Mouse (Mus musculus): ENCODE data around the gene Hmcn1. TPM values are rescaled to one million over a fixed set of nuclear protein-coding genes. Genes with fewer than 3 reads are reported as not detected.

The Hmcn1 gene
- polyA plus RNA-seq, 1 experiment: 1.6 TPM

- H3K27me3 ChIP-seq (ENCODE audit: control insufficient read depth, insufficient read depth, low read length, poor library complexity, severe bottlenecking): no peaks in the 10 kb centered on the region
- no peak overlapping the region for H3K9ac ChIP-seq (ENCODE audit: low read depth, poor library complexity, severe bottlenecking)
- H3K27ac ChIP-seq (ENCODE audit: insufficient read depth, low read length): no peak overlapping the region
- no peaks in the 10 kb centered on the region for H3K36me3 ChIP-seq (ENCODE audit: control insufficient read depth, insufficient read depth, low read length, poor library complexity, severe bottlenecking)
- H3K4me1 ChIP-seq (ENCODE audit: control insufficient read depth, insufficient read depth, low read length): no peaks in the 10 kb centered on the region
- no peaks in the 10 kb centered on the region for H3K9me3 ChIP-seq (replicated peaks; ENCODE audit: control insufficient read depth, insufficient read depth, low read length, poor library complexity, severe bottlenecking)
- H3K4me3 ChIP-seq (ENCODE audit: low read depth, low read length): no peak overlapping the region
- TF ChIP-seq POLR2A (IDR thresholded peaks at IDR 0.05; ENCODE audit: insufficient read depth, low read length) (no peak), CTCF (IDR thresholded peaks at IDR 0.05; ENCODE audit: low read depth, low read length) (no peak), EP300 (IDR thresholded peaks at IDR 0.05; ENCODE audit: insufficient read depth, low read depth, low read length) (no peak)
These were observed 44.3 kb downstream of the Hmcn1 start for GRCm38 (mm10) chr1:150948911-150949310.

DNA sequence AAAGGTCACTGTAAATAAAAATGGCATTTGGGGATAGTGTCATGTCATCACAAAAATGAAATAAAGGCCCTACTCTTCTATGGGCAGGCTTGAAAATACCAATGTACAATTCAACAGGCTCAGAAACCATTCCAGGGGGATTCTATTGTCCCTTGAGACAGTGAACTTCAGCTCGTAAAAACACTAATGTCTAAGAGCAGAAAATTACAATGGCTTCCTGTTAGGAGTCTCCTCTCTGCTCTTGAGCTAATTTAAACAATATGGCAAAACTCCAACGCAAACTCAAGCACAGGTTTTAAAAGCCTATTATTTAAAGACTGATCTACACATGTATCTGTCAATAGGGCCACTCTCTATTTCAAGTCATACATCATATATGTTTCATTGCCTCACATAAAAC is 49.6 kb downstream of the Hmcn1 start:
- H3K4me1 ChIP-seq (ENCODE audit: control insufficient read depth, insufficient read depth, low read length): no peaks in the 10 kb centered on the region
- H3K27ac ChIP-seq (ENCODE audit: insufficient read depth, low read length): no peak overlapping the region
- H3K9me3 ChIP-seq (replicated peaks; ENCODE audit: control insufficient read depth, insufficient read depth, low read length, poor library complexity, severe bottlenecking): no peaks in the 10 kb centered on the region
- no peaks in the 10 kb centered on the region for H3K27me3 ChIP-seq (ENCODE audit: control insufficient read depth, insufficient read depth, low read length, poor library complexity, severe bottlenecking)
- H3K36me3 ChIP-seq (ENCODE audit: control insufficient read depth, insufficient read depth, low read length, poor library complexity, severe bottlenecking): no peaks in the 10 kb centered on the region
- H3K9ac ChIP-seq (ENCODE audit: low read depth, poor library complexity, severe bottlenecking): no peak overlapping the region
- no peak overlapping the region for H3K4me3 ChIP-seq (ENCODE audit: low read depth, low read length)
- TF ChIP-seq CTCF (IDR thresholded peaks at IDR 0.05; ENCODE audit: low read depth, low read length) (no peak), POLR2A (IDR thresholded peaks at IDR 0.05; ENCODE audit: insufficient read depth, low read length) (no peak), EP300 (IDR thresholded peaks at IDR 0.05; ENCODE audit: insufficient read depth, low read depth, low read length) (no peak)

GRCm38 (mm10) chr1:150942143-150942542 is 51.1 kb downstream of the Hmcn1 start:
- H3K4me1 ChIP-seq (ENCODE audit: control insufficient read depth, insufficient read depth, low read length): no peaks in the 10 kb centered on the region
- no peaks in the 10 kb centered on the region for H3K36me3 ChIP-seq (ENCODE audit: control insufficient read depth, insufficient read depth, low read length, poor library complexity, severe bottlenecking)
- H3K9me3 ChIP-seq (replicated peaks; ENCODE audit: control insufficient read depth, insufficient read depth, low read length, poor library complexity, severe bottlenecking): no peaks in the 10 kb centered on the region
- TF ChIP-seq POLR2A (IDR thresholded peaks at IDR 0.05; ENCODE audit: insufficient read depth, low read length) (no peak), EP300 (IDR thresholded peaks at IDR 0.05; ENCODE audit: insufficient read depth, low read depth, low read length) (no peak), CTCF (IDR thresholded peaks at IDR 0.05; ENCODE audit: low read depth, low read length) (no peak)
- no peak overlapping the region for H3K4me3 ChIP-seq (ENCODE audit: low read depth, low read length)
- H3K9ac ChIP-seq (ENCODE audit: low read depth, poor library complexity, severe bottlenecking): no peak overlapping the region
- no peaks in the 10 kb centered on the region for H3K27me3 ChIP-seq (ENCODE audit: control insufficient read depth, insufficient read depth, low read length, poor library complexity, severe bottlenecking)
- H3K27ac ChIP-seq (ENCODE audit: insufficient read depth, low read length): no peak overlapping the region

GRCm38 (mm10) chr1:150936821-150937220 is 56.4 kb downstream of the Hmcn1 start:
- H3K27ac ChIP-seq (ENCODE audit: insufficient read depth, low read length): no peak overlapping the region
- no peak overlapping the region for H3K4me3 ChIP-seq (ENCODE audit: low read depth, low read length)
- no peaks in the 10 kb centered on the region for H3K36me3 ChIP-seq (ENCODE audit: control insufficient read depth, insufficient read depth, low read length, poor library complexity, severe bottlenecking)
- no peaks in the 10 kb centered on the region for H3K9me3 ChIP-seq (replicated peaks; ENCODE audit: control insufficient read depth, insufficient read depth, low read length, poor library complexity, severe bottlenecking)
- no peak overlapping the region for H3K9ac ChIP-seq (ENCODE audit: low read depth, poor library complexity, severe bottlenecking)
- TF ChIP-seq CTCF (IDR thresholded peaks at IDR 0.05; ENCODE audit: low read depth, low read length) (no peak), POLR2A (IDR thresholded peaks at IDR 0.05; ENCODE audit: insufficient read depth, low read length) (no peak), EP300 (IDR thresholded peaks at IDR 0.05; ENCODE audit: insufficient read depth, low read depth, low read length) (no peak)
- no peaks in the 10 kb centered on the region for H3K4me1 ChIP-seq (ENCODE audit: control insufficient read depth, insufficient read depth, low read length)
- H3K27me3 ChIP-seq (ENCODE audit: control insufficient read depth, insufficient read depth, low read length, poor library complexity, severe bottlenecking): no peaks in the 10 kb centered on the region

GRCm38 (mm10) chr1:150933616-150934015 is 59.6 kb downstream of the Hmcn1 start:
- H3K27ac ChIP-seq (ENCODE audit: insufficient read depth, low read length): no peak overlapping the region

DNA sequence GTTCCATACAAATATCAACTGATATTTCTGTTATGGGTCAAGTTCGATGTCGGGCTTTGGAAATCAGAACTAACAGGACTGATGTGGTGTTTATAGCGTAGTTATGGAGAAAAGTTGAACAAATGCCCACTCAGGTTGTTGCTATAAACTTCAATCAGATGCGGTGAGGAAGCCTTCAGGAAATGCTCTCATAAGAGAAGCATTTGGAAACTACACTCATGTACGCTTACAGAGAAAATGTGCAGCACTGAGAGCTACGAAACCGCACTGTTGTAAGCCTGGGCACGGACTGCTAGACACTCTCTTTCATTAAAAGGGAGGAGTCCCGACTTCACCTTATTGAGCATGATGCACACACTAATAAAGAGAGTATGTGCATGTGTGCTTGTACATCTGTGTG is 72.4 kb downstream of the Hmcn1 start:
- Histone ChIP-seq H3K4me3 (ENCODE audit: low read depth, low read length) (no peak overlapping the region), H3K27me3 (ENCODE audit: control insufficient read depth, insufficient read depth, low read length, poor library complexity, severe bottlenecking) (no peaks in the 10 kb centered on the region), H3K4me1 (ENCODE audit: control insufficient read depth, insufficient read depth, low read length) (no peaks in the 10 kb centered on the region), H3K9ac (ENCODE audit: low read depth, poor library complexity, severe bottlenecking) (no peak overlapping the region), H3K36me3 (ENCODE audit: control insufficient read depth, insufficient read depth, low read length, poor library complexity, severe bottlenecking) (no peaks in the 10 kb centered on the region), H3K9me3 (replicated peaks; ENCODE audit: control insufficient read depth, insufficient read depth, low read length, poor library complexity, severe bottlenecking) (no peaks in the 10 kb centered on the region), H3K27ac (ENCODE audit: insufficient read depth, low read length) (no peak overlapping the region)
- TF ChIP-seq EP300 (IDR thresholded peaks at IDR 0.05; ENCODE audit: insufficient read depth, low read depth, low read length) (no peak), CTCF (IDR thresholded peaks at IDR 0.05; ENCODE audit: low read depth, low read length) (no peak), POLR2A (IDR thresholded peaks at IDR 0.05; ENCODE audit: insufficient read depth, low read length) (no peak)

More at GRCm38 (mm10) chr1:150933616-150934015, 59.6 kb downstream of the Hmcn1 start:
- Histone ChIP-seq H3K9me3 (replicated peaks; ENCODE audit: control insufficient read depth, insufficient read depth, low read length, poor library complexity, severe bottlenecking) (no peaks in the 10 kb centered on the region), H3K4me3 (ENCODE audit: low read depth, low read length) (no peak overlapping the region), H3K36me3 (ENCODE audit: control insufficient read depth, insufficient read depth, low read length, poor library complexity, severe bottlenecking) (no peaks in the 10 kb centered on the region), H3K4me1 (ENCODE audit: control insufficient read depth, insufficient read depth, low read length) (no peaks in the 10 kb centered on the region), H3K27me3 (ENCODE audit: control insufficient read depth, insufficient read depth, low read length, poor library complexity, severe bottlenecking) (no peaks in the 10 kb centered on the region), H3K9ac (ENCODE audit: low read depth, poor library complexity, severe bottlenecking) (no peak overlapping the region)
- TF ChIP-seq POLR2A (IDR thresholded peaks at IDR 0.05; ENCODE audit: insufficient read depth, low read length): no peak
- no peak for TF ChIP-seq EP300 (IDR thresholded peaks at IDR 0.05; ENCODE audit: insufficient read depth, low read depth, low read length)
- TF ChIP-seq CTCF (IDR thresholded peaks at IDR 0.05; ENCODE audit: low read depth, low read length): no peak
